Mouse (Mus musculus) heart, embryonic 11.5 days (tissue): Measurements from ENCODE around the gene Ovol1. TPM values are rescaled to one million over a fixed set of nuclear protein-coding genes. Genes with fewer than 3 reads are reported as not detected.

ENCODE experiments used
- ATAC-seq: fragments of 200-750 bp; cut with Nextera tagmentation; replicated peaks from 2 replicates; pipeline ENCODE4 v1.8.0; 2017; ENCODE audit warnings: moderate library complexity; ENCODE audit not compliant: insufficient number of reproducible peaks, low FRiP score, low TSS enrichment
- H3K27ac ChIP-seq: fragments of 300-500 bp; sonication (generic); 2 replicates; pipeline ENCODE4 v1.5.1; 2014; ENCODE audit warnings: mild to moderate bottlenecking, low read depth, low read length
- H3K27me3 ChIP-seq: fragments of 300-500 bp; sonication (generic); 2 replicates; pipeline ENCODE4 v1.6.1; 2014; ENCODE audit warnings: mild to moderate bottlenecking, low read length, mixed read lengths; ENCODE audit not compliant: control insufficient read depth, insufficient read depth
- H3K36me3 ChIP-seq: fragments of 300-500 bp; sonication (generic); 2 replicates; pipeline ENCODE4 v1.6.1; 2014; ENCODE audit warnings: mild to moderate bottlenecking, low read length, moderate library complexity, mixed read lengths; ENCODE audit not compliant: control insufficient read depth, insufficient read depth
- H3K4me1 ChIP-seq: fragments of 300-500 bp; sonication (generic); 2 replicates; pipeline ENCODE4 v1.6.1; 2014; ENCODE audit warnings: low read length; ENCODE audit not compliant: control insufficient read depth, insufficient read depth
- H3K4me2 ChIP-seq: fragments of 300-500 bp; sonication (generic); 2 replicates; pipeline ENCODE4 v1.6.1; 2014; ENCODE audit warnings: mild to moderate bottlenecking, moderate library complexity
- H3K4me3 ChIP-seq: fragments of 300-500 bp; sonication (generic); 2 replicates; pipeline ENCODE4 v1.5.1; 2014; ENCODE audit warnings: low read depth, low read length
- H3K9ac ChIP-seq: fragments of 300-500 bp; sonication (generic); 2 replicates; pipeline ENCODE4 v1.6.1; 2014; ENCODE audit warnings: mild to moderate bottlenecking, low read depth, low read length, moderate library complexity
- H3K9me3 ChIP-seq: fragments of 300-500 bp; sonication (generic); replicated peaks from 2 replicates; pipeline ENCODE4 v1.6.1; 2016; ENCODE audit warnings: low read length; ENCODE audit not compliant: control insufficient read depth
- WGBS: fragments of 180-500 bp; shearing (Covaris S2); extraction: QIAGEN DNeasy Blood & Tissue Kit; methylation state at CpG from one replicate; pipeline ENCODE4 v1.1.7; 2014; ENCODE audit not compliant: insufficient replicate concordance; 5-methylcytosine and 5-hydroxymethylcytosine counted together
- polyA plus RNA-seq: library from polyadenylated mRNA; unstranded; fragments of >200 nt; fragmentation: Nextera tagmentation; extraction: Ambion mirVana; gene quantifications from 2 replicates; pipeline ENCODE4 v1.2.1, GENCODE M21; 2014

Ovol1 gene
- polyA plus RNA-seq, 1 experiment from 2014 or later: 0.29 TPM

DNA sequence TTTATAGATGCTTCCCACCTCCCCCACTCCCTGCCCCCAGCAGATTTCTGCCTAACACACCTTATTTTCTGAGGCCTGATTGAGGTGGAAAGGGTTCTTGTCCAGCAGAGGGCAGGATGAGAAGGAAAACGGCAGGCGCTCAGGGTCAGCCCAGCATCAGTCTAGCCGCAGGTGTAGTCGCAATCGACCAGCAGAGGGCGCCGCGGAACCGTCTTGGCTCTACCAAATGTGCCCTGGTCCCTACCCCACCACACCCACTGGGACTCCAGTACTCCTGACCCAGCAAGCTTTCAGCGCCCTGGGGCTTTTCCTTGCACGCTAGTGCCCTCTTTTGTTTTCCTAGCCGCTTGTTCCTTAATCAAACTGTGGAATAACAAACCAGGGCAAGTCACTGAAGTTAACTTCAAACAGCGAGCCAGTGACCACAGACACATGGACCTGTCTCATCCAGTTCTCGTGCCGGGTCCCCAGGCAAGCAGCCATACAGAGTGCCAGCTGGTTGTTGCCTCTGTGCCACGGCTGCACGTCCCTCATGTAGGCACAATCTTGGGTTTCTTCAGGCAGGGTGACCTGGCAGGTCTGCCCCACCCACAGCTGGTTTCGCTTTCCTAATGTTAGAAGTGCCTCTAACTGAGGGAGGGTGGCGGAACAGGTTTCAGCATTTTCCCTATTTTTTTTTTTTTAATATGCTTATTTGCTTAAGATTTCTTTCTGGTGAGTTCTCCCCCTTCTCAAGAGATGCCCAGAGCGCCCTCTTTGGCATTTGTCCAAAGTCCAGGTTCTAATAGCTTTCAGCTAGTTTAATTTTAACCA is 30.9 kb downstream of the Ovol1 start:
- Histone ChIP-seq H3K9ac (no peak overlapping the region), H3K9me3 (no peaks in the 10 kb centered on the region), H3K4me3 (peak overlapping the region; percentile 10; the same call in 1 of the 2 replicates), H3K27me3 (peaks cover 18% of the 10 kb centered on the region), H3K27ac (no peak overlapping the region), H3K4me1 (peaks cover 4% of the 10 kb centered on the region), H3K36me3 (no peaks in the 10 kb centered on the region), H3K4me2 (peak overlapping the region; percentile 52)
- ATAC-seq: peak; percentile 85; the same call in 1 of the 2 replicates
- 20% methylated on average over 20 of the region's 20 CpGs for WGBS

DNA sequence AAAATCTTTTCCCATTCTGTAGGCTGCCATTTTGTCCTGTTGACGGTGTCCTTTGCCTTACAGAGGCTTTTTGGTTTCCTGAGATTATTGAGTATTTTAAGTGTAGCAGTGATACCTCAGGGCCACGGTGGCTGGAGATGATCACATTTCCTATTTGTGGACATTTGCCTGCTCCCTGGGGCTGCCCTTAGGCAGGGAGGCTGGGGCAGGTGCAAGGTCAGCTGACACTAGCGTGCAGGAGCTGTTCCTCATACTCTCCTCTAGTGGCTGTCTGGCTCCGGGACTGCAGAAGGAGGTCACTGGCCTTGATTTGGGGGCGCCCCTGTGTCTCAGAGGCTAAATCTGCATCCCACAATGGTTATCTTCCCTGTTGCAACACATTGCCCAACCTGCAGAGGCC is 35.2 kb downstream of the Ovol1 start:
- no peak for ATAC-seq
- Histone ChIP-seq H3K9ac (no peak overlapping the region), H3K4me3 (no peak overlapping the region), H3K9me3 (no peaks in the 10 kb centered on the region), H3K4me1 (peaks cover 4% of the 10 kb centered on the region), H3K4me2 (no peak overlapping the region), H3K27ac (no peak overlapping the region), H3K27me3 (peaks cover 2% of the 10 kb centered on the region; the same call in 1 of the 2 replicates), H3K36me3 (no peaks in the 10 kb centered on the region)
- 71% methylated on average over 5 of the region's 5 CpGs for WGBS

- Histone ChIP-seq H3K27ac (no peak overlapping the region), H3K27me3 (no peaks in the 10 kb centered on the region), H3K9me3 (no peaks in the 10 kb centered on the region), H3K4me1 (no peaks in the 10 kb centered on the region), H3K9ac (no peak overlapping the region), H3K4me3 (no peak overlapping the region), H3K4me2 (no peak overlapping the region), H3K36me3 (no peaks in the 10 kb centered on the region)
- 77% methylated on average over 3 of the region's 3 CpGs for WGBS
- ATAC-seq: no peak
Measured at GRCm38 (mm10) chr19:5518721-5519120, 41.7 kb downstream of the Ovol1 start.

GRCm38 (mm10) chr19:5516906-5517505 is 43.4 kb downstream of the Ovol1 start:
- Histone ChIP-seq H3K36me3 (no peaks in the 10 kb centered on the region), H3K9ac (no peak overlapping the region), H3K4me1 (no peaks in the 10 kb centered on the region), H3K9me3 (no peaks in the 10 kb centered on the region), H3K4me2 (no peak overlapping the region), H3K4me3 (no peak overlapping the region), H3K27me3 (no peaks in the 10 kb centered on the region), H3K27ac (no peak overlapping the region)
- no peak for ATAC-seq
- 75% methylated on average over 8 of the region's 8 CpGs for WGBS

- Histone ChIP-seq H3K9ac (no peak overlapping the region), H3K36me3 (no peaks in the 10 kb centered on the region), H3K4me2 (no peak overlapping the region), H3K4me3 (no peak overlapping the region), H3K4me1 (peaks cover 2% of the 10 kb centered on the region; the same call in 1 of the 2 replicates), H3K27me3 (no peaks in the 10 kb centered on the region), H3K27ac (no peak overlapping the region), H3K9me3 (no peaks in the 10 kb centered on the region)
- ATAC-seq: no peak
- WGBS: 80% methylated on average over 7 of the region's 7 CpGs
Measured at GRCm38 (mm10) chr19:5515840-5516777, 44.3 kb downstream of the Ovol1 start.

GRCm38 (mm10) chr19:5513005-5513349 is 47.5 kb downstream of the Ovol1 start:
- Histone ChIP-seq H3K27ac (no peak overlapping the region), H3K4me2 (no peak overlapping the region)
- 83% methylated on average over 3 of the region's 3 CpGs for WGBS

GRCm38 (mm10) chr19:5512091-5513004 is 48.1 kb downstream of the Ovol1 start:
- no peak overlapping the region for H3K27ac ChIP-seq
- no peaks in the 10 kb centered on the region for H3K36me3 ChIP-seq
- H3K4me3 ChIP-seq: no peak overlapping the region
- WGBS: 73% methylated on average over 12 of the region's 12 CpGs
- no peaks in the 10 kb centered on the region for H3K9me3 ChIP-seq
- no peak for ATAC-seq
- peaks cover 11% of the 10 kb centered on the region for H3K4me1 ChIP-seq
- H3K27me3 ChIP-seq: no peaks in the 10 kb centered on the region
- H3K9ac ChIP-seq: no peak overlapping the region
- H3K4me2 ChIP-seq: no peak overlapping the region

More at GRCm38 (mm10) chr19:5513005-5513349, 47.5 kb downstream of the Ovol1 start:
- Histone ChIP-seq H3K4me1 (peaks cover 11% of the 10 kb centered on the region), H3K4me3 (no peak overlapping the region), H3K36me3 (no peaks in the 10 kb centered on the region), H3K9me3 (no peaks in the 10 kb centered on the region), H3K27me3 (no peaks in the 10 kb centered on the region), H3K9ac (no peak overlapping the region)
- no peak for ATAC-seq
